Mouse (Mus musculus): ENCODE results near the gene Fam170b.

Fam170b gene

DNA sequence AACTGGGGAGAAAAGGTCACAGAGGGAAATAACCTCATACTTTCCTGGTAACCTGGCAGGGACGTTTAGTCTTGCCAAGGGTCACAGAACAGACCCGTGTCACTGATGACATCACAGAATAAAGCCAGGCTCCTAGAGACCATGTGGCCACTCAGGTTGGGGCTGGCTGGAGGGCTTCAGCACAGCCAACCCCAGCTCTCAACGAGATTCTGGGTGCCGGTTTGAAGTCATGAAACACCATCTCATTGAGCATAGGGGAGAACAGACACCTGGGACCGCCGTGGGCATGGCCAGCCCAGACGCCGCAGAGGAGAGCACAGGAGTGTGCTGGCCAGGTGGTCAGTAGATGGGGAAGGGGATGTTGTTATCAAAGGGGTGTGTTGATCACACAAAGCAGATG lies at the start of gene Fam170b:
Gene Fam170b (plus strand): TSS at position 116 of the 400 bp plus-strand sequence.
- no peak for DNase-seq (ENCODE audit: low read depth, low spot score)

- no peak for DNase-seq (ENCODE audit: low read depth, low spot score)
Measured at GRCm38 (mm10) chr14:32784130-32784747, 49.5 kb upstream of the Fam170b start.

- no peak for DNase-seq (ENCODE audit: low read depth, low spot score)
Measured at GRCm38 (mm10) chr14:32784748-32785134, 49.0 kb upstream of the Fam170b start.

DNA sequence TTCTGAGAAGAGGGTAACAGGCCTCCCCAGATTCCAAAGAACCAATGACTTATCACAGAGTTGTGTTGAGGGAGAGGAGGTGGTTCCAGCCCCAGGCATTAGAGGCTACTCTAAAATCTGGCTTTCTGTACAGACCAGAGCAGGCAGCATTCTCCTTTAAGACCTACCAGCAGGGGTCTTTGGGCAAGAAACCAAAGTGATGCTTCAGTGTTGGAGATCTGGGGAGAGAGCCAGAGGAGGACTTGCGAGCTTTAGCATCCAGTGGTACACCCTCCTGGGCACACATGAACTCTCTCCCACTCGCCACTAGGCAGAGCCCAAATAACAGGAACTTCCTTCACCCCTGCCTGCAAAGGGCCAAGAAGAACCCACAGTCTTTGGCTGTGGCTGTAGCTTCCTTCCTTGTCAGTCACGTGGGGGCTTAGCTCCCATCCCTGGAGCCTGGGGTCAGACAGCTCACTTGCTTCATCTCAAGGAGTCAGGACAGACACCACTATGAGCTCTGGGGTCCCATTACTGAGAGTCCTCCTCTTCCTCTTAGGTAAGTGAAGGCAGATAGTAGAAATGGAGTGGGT lies 48.1 kb upstream of the Fam170b start, which contains the start of gene Tmem273:
Gene Tmem273 (plus strand): TSS at position 408 of the 575 bp plus-strand sequence.
- DNase-seq (ENCODE audit: low read depth, low spot score): no peak

- DNase-seq (ENCODE audit: low read depth, low spot score): peak; percentile 4
Measured at GRCm38 (mm10) chr14:32787691-32788090, 46.1 kb upstream of the Fam170b start.

DNA sequence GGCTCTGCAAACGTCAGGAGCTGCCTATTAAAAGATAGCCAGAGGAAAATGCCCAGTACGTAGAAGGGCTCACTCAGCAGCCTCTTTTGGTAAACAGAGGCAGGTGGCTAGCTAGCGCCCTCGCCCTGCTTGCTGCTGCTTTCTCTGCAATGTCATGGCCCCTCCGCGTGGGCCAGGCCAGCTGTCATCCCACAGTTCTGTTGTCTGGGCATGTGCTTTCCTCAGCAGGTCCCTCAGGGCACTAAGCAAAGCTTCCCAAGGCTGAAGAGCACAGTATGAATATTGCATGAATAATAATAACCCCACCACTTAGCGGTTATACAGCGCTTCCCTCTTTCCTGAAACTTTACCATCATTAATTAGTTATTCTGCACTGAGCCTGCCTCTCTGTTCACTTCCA lies 37.4 kb upstream of the Fam170b start:
- DNase-seq (ENCODE audit: low read depth, low spot score): peak; percentile 21

DNA sequence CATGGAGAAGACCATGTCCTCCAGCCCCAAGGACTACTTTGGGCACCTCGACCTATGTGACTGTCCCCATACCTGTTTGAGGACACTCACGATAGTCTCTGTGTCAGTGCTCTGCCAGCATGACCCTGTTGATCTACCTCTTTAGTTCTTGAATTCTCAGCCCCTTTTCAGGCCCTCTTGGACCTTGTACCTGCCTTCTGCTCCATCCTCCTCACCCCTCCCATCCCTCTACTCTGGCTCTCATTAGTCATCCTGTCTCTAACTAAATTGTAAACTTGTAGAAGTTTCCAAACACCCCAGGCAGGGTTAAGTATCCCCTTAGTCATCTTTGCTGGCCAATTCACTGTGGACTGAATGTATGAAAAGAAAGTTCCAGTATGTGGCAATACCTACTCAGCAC lies 36.0 kb upstream of the Fam170b start:
- DNase-seq (ENCODE audit: low read depth, low spot score): no peak

GRCm38 (mm10) chr14:32798355-32798754 lies 35.4 kb upstream of the Fam170b start:
- no peak for DNase-seq (ENCODE audit: low read depth, low spot score)

- no peak for DNase-seq (ENCODE audit: low read depth, low spot score)
Measured at GRCm38 (mm10) chr14:32800048-32800447, 33.7 kb upstream of the Fam170b start.

- DNase-seq (ENCODE audit: low read depth, low spot score): peak; percentile 26
Measured at GRCm38 (mm10) chr14:32801016-32801661, 32.6 kb upstream of the Fam170b start.

- no peak for DNase-seq (ENCODE audit: low read depth, low spot score)
Measured at GRCm38 (mm10) chr14:32801662-32802024, 32.1 kb upstream of the Fam170b start.

DNA sequence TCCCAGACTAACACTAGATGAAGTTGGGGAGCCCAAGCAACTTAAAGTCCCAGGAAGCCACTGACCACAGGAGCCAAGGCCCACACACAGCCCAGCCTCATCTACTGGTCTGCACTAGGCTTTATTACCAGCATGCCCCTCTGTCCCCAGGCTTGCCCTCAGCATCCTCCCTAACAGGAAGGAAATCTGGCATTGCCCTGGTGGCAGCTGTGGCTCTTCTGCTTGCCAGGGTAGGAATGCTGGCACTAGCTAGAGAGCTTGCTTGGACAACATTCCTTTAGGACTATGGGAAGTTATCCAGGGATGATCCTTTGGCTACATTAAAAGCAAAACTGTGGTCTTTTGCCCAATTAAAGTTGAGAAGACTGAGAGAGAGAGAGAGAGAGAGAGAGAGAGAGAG lies 23.7 kb upstream of the Fam170b start:
- DNase-seq (ENCODE audit: low read depth, low spot score): no peak

GRCm38 (mm10) chr14:32812429-32812828 lies 21.3 kb upstream of the Fam170b start:
- DNase-seq (ENCODE audit: low read depth, low spot score): no peak

DNA sequence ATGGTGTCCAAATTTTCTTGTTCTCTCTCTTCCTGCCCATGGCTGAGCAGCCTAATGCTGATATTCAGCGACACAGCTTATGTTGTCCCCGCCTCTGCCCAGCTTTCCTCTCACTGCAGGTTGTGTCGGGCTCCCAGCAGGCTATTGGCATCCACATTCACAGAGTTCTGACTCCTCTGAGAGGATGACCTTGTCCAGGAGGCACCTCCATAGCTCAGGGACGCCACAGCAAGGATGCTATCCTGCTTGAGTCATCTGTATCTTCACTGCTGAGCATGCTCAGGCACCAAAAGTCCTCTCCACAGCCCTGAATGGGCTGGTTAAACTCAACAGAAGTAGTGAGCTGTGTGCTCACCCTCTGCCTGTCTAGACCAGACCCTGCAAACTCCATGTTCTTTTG lies 18.8 kb upstream of the Fam170b start:
- DNase-seq (ENCODE audit: low read depth, low spot score): no peak

DNA sequence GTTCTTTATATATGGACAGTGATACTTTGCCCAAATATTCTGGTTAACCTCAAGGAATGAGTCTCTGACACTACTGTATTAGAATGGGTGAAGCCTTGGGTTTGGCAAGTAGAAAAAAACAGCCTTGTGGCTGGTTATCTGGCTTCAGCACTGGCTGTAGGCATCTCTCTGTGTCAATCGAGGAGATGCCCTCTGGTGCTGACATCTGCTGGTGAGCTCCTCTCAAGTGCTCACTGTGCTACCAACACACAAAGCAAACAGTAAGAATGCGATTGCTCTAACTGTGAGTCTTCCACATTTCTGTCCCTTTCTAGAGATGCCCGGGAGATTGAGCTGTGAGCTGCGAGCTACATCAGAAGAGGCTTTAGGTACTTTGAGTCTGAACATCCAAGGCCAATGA lies 17.2 kb upstream of the Fam170b start:
- DNase-seq (ENCODE audit: low read depth, low spot score): no peak

- no peak for DNase-seq (ENCODE audit: low read depth, low spot score)
Measured at GRCm38 (mm10) chr14:32817258-32817657, 16.5 kb upstream of the Fam170b start.

DNA sequence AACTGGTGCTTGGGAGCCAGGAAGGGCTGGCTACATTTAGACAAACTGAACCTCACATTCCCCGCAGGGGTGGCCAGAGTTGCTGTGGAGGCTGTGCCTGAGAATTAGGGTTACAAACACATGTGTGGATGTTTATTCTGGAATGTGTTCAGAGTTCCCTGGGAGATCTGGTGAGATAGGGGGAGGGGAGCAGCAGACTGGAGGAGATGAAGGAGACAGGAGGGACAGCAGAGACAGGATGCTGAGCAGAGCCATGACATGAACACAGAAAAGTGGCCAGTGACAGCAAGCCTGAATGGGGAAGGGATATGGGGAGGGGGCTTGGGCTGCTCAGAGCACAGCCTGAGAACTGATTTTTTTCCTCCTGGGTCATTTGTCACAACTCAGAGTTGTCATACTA lies 14.5 kb upstream of the Fam170b start:
- no peak for DNase-seq (ENCODE audit: low read depth, low spot score)

DNA sequence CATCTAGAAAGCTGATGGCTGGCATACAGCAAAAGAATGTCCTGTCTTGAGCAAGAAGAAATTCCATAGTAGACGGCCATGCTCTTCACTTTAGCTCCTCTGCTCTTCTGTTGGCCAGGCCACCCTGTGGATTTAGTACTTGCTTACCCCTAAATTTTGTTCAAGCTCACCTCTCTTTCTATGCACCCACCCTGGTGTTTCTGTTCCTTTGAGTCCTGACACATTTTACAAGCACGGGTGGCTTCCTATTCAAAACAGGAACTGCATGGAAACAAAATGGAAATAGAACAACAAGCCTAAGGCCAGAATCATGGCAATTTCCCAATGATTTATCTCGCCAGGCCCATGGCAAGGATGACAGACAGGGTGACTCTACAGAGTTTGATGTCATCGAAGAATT lies 10.9 kb upstream of the Fam170b start:
- no peak for DNase-seq (ENCODE audit: low read depth, low spot score)

DNA sequence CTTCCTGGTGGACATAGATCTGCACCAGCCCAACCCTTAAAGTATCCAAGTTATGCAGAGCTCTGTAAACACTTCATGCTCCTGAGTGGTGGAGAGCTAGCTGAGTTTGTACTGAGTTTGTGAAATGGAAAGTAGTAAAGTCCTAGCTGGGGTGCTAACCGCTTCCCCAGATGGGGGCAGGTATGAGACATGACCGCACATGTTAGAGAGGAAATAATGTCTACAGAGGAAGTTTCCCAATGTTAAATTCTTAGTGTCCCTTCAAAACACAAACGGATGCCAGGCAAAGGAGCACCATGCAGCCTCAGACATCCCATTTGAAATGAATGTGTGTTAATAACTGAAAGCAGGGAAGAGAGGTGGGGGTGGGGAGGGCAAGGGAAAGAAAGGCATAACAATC lies 9.9 kb upstream of the Fam170b start:
- DNase-seq (ENCODE audit: low read depth, low spot score): no peak

DNA sequence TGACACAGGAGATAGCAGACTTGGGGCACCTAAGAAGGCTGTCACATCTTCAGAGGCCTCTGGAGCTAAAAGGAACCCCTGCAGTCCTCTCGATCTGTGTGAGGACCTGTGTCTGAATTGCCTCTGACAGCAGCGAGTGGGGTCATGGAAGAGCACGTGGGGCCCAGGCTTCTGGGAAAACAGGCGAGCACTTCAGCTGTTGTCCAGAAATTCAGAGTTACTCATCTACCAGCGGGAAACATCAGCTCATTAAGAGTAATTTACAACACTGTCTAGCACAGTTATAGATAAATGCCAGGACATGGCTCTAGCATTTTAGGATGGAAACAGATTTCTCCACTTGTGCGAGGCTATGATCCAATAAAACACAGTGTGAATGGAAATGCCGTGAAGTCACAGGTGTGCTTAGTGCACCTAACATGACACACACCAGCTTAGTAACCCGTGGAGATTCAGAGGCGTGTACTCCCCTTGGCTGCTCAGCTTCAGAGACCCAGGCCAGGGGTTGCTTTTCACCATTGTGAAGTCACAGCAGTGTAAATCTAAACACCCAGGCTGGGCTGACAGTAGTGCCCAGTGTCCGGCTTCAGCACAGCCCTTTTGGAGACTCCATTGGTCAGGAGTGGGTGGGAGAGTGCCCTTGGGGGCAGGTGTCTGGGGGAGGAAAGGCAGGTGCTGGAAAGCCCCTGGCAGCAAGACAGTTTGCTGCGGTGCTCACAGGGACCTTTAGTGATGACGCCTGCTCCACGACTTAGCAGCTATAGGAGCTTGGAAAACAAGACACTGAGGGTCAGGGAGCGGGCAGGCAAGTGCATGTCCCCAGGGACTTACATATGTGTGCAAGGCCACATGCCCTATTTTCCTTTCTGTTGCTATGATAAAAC lies 9.3 kb upstream of the Fam170b start:
- no peak for DNase-seq (ENCODE audit: low read depth, low spot score)

DNA sequence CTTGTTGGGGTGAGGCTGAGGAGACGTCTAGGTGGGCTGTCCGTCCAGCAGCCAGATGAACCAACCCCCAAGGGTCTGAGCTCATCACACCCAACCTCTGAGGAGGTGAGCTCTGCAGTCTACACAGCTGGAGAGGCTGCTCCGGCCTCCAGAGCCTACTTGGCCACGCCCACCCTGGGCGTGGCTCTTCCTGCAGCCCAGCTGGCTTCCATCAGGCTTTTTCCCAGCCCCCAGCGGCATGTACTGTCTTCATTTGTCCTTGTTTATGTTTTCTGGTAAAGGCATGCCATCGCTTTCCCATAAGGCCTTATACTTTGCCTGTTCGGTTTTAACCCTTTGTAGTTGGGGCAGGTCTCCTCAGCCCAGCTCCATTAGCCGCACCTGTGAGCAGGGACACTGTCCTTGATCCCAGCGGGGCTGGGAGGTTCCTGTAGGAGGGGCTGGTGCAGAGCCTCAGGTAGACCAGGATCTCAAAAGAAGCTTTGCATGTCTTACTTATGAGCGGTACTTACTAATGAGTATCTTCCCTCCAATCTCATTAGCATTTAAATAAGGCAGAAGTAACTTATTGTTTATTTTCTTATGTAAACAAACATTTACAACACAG lies 8.2 kb upstream of the Fam170b start:
- DNase-seq (ENCODE audit: low read depth, low spot score): peak; percentile 86

GRCm38 (mm10) chr14:32827165-32827564 lies 6.6 kb upstream of the Fam170b start:
- no peak for DNase-seq (ENCODE audit: low read depth, low spot score)
